27 mouse cellular contexts compared by ENCODE assay signal in genomic region chr3:118511969-118512368, GRCm38 (mm10). TPM values are rescaled to one million over a fixed set of nuclear protein-coding genes. Genes with fewer than 3 reads are reported as not detected.
DNase-seq lines count a peak whose midpoint lies in the region; ATAC-seq and TF ChIP-seq lines count a peak whose summit lies in the region.
"Had no signal": no experiment of that assay in that cellular context is flagged by ENCODE, and none has a peak within 500 bp of the region (broad histone marks: within the 10 kb centered on the region; RNA-seq: fewer than 3 reads in every experiment).

No protein-coding gene starts in this region.

- H3K9ac ChIP-seq in hindbrain, embryonic 11.5 days (ENCODE audit: low read depth, low read length): no peak overlapping the region
- H3K9ac ChIP-seq in hindbrain, postnatal 0 days (replicated peaks; ENCODE audit: low read length): no peak overlapping the region
- H3K9ac ChIP-seq in forebrain, embryonic 14.5 days (ENCODE audit: low read length): no peak overlapping the region
- H3K9ac ChIP-seq: embryonic facial prominence, embryonic 15.5 days; heart, embryonic 15.5 days; hindbrain, embryonic 12.5 days; limb, embryonic 13.5 days; lung, embryonic 15.5 days; midbrain, embryonic 12.5 days; neural tube, embryonic 15.5 days had no signal

- no peak overlapping the region for H3K4me2 ChIP-seq in hindbrain, embryonic 11.5 days (replicated peaks; ENCODE audit: low read depth, low read length)
- H3K4me2 ChIP-seq in hindbrain, postnatal 0 days (ENCODE audit: low read depth, low read length): no peak overlapping the region
- no peak overlapping the region for H3K4me2 ChIP-seq in forebrain, embryonic 14.5 days (ENCODE audit: low read length)
- H3K4me2 ChIP-seq: embryonic facial prominence, embryonic 15.5 days; heart, embryonic 15.5 days; hindbrain, embryonic 12.5 days; limb, embryonic 13.5 days; liver, embryonic 11.5 days; lung, embryonic 15.5 days; midbrain, embryonic 12.5 days; neural tube, embryonic 15.5 days had no signal

- peak; percentile 45 to 68 for DNase-seq in cerebellum, postnatal 14 days
- no peak for DNase-seq in cerebellum, adult 18-20 months
- DNase-seq in hindbrain, embryonic 11.5 days (ENCODE audit: low spot score): peak; percentile 3
- no peak for DNase-seq in hindbrain, postnatal 0 days (ENCODE audit: low spot score)
- peak; percentile 37 for DNase-seq in forebrain, embryonic 14.5 days (ENCODE audit: low spot score)
- no peak for DNase-seq in kidney, adult 11 months
- DNase-seq: adrenal gland, postnatal 36 days; gastrocnemius, postnatal 25 days; heart, adult 11 months; kidney, adult 9 months; kidney, postnatal 10 days; layer of hippocampus, adult 9-11 months; retina, postnatal 1 day; right cerebral cortex, postnatal 14 days; thymus, postnatal 4 days had no signal

- H3K36me3 ChIP-seq in hindbrain, embryonic 11.5 days (ENCODE audit: control insufficient read depth, insufficient read depth, low read length): no peaks in the 10 kb centered on the region
- no peaks in the 10 kb centered on the region for H3K36me3 ChIP-seq in hindbrain, postnatal 0 days (ENCODE audit: insufficient read depth, low read length)
- no peaks in the 10 kb centered on the region for H3K36me3 ChIP-seq in C2C12 (ENCODE audit: control insufficient read depth, insufficient read depth)
- H3K36me3 ChIP-seq in forebrain, embryonic 14.5 days (ENCODE audit: control insufficient read depth, insufficient read depth, low read length): peaks cover 3% of the 10 kb centered on the region; the same call in 1 of the 2 replicates
- H3K36me3 ChIP-seq: embryonic facial prominence, embryonic 15.5 days; heart, embryonic 10.5 days; heart, embryonic 15.5 days; hindbrain, embryonic 12.5 days; limb, embryonic 13.5 days; lung, embryonic 15.5 days; midbrain, embryonic 12.5 days; neural tube, embryonic 15.5 days had no signal

- no peak overlapping the region for H3ac ChIP-seq in C2C12 (ENCODE audit: control insufficient read depth, insufficient read length, low read depth)

- TF ChIP-seq CTCF in hindbrain, postnatal 0 days (IDR thresholded peaks at IDR 0.05; ENCODE audit: low read depth): no peak
- no peak for TF ChIP-seq CTCF in C2C12 (IDR thresholded peaks at IDR 0.05; ENCODE audit: control insufficient read depth, insufficient read depth, insufficient read length)

- no peaks in the 10 kb centered on the region for H3K9me3 ChIP-seq in hindbrain, embryonic 11.5 days (ENCODE audit: control insufficient read depth, low read length)
- H3K9me3 ChIP-seq in hindbrain, postnatal 0 days (ENCODE audit: low read length): no peaks in the 10 kb centered on the region
- no peaks in the 10 kb centered on the region for H3K9me3 ChIP-seq in forebrain, embryonic 14.5 days (replicated peaks; ENCODE audit: control insufficient read depth, low read length)
- H3K9me3 ChIP-seq: embryonic facial prominence, embryonic 15.5 days; heart, embryonic 10.5 days; heart, embryonic 15.5 days; hindbrain, embryonic 12.5 days; limb, embryonic 13.5 days; lung, embryonic 15.5 days; midbrain, embryonic 12.5 days; neural tube, embryonic 15.5 days had no signal

- no peak for ATAC-seq in hindbrain, embryonic 11.5 days (ENCODE audit: low FRiP score)
- no peak for ATAC-seq in hindbrain, postnatal 0 days
- ATAC-seq in forebrain, embryonic 14.5 days: peak; percentile 33; the same call in 1 of the 2 replicates
- ATAC-seq: intestine, embryonic 16.5 days had no signal

- H3K27ac ChIP-seq in hindbrain, embryonic 11.5 days (ENCODE audit: low read depth, low read length): no peak overlapping the region
- no peak overlapping the region for H3K27ac ChIP-seq in hindbrain, postnatal 0 days
- no peak overlapping the region for H3K27ac ChIP-seq in forebrain, embryonic 14.5 days (ENCODE audit: low read depth, low read length)
- H3K27ac ChIP-seq: embryonic facial prominence, embryonic 15.5 days; heart, embryonic 10.5 days; heart, embryonic 15.5 days; hindbrain, embryonic 12.5 days; limb, embryonic 13.5 days; lung, embryonic 15.5 days; midbrain, embryonic 12.5 days; neural tube, embryonic 15.5 days had no signal

- H3K4me1 ChIP-seq in hindbrain, embryonic 11.5 days (replicated peaks; ENCODE audit: control insufficient read depth, insufficient read depth, low read length): no peaks in the 10 kb centered on the region
- peaks cover 3% of the 10 kb centered on the region; the same call in 1 of the 2 replicates for H3K4me1 ChIP-seq in hindbrain, postnatal 0 days (ENCODE audit: insufficient read depth, low read length)
- H3K4me1 ChIP-seq in forebrain, embryonic 14.5 days (ENCODE audit: control insufficient read depth, insufficient read depth, low read length): 0 out of 2 replicates have a peak, but pooled peaks cover 5% of the 10 kb centered on the region
- H3K4me1 ChIP-seq: embryonic facial prominence, embryonic 15.5 days; heart, embryonic 10.5 days; heart, embryonic 15.5 days; limb, embryonic 13.5 days; lung, embryonic 15.5 days had no signal

- H3K79me3 ChIP-seq in C2C12 (ENCODE audit: low read depth): no peaks in the 10 kb centered on the region

- H3K4me3 ChIP-seq in hindbrain, embryonic 11.5 days (ENCODE audit: low read depth, low read length): no peak overlapping the region
- no peak overlapping the region for H3K4me3 ChIP-seq in hindbrain, postnatal 0 days (ENCODE audit: low read length)
- no peak overlapping the region for H3K4me3 ChIP-seq in C2C12 (ENCODE audit: insufficient read depth, poor library complexity, severe bottlenecking)
- no peak overlapping the region for H3K4me3 ChIP-seq in forebrain, embryonic 14.5 days (ENCODE audit: low read depth, low read length)
- H3K4me3 ChIP-seq: embryonic facial prominence, embryonic 15.5 days; heart, embryonic 10.5 days; heart, embryonic 15.5 days; hindbrain, embryonic 12.5 days; limb, embryonic 13.5 days; lung, embryonic 15.5 days; midbrain, embryonic 12.5 days; neural tube, embryonic 15.5 days had no signal

- no peaks in the 10 kb centered on the region for H3K79me2 ChIP-seq in C2C12 (ENCODE audit: control insufficient read depth, insufficient read depth)

- no peaks in the 10 kb centered on the region for H3K27me3 ChIP-seq in hindbrain, embryonic 11.5 days (ENCODE audit: control insufficient read depth, insufficient read depth, low read length)
- no peaks in the 10 kb centered on the region for H3K27me3 ChIP-seq in hindbrain, postnatal 0 days (ENCODE audit: insufficient read depth, low read length)
- no peaks in the 10 kb centered on the region for H3K27me3 ChIP-seq in C2C12 (ENCODE audit: control insufficient read depth, insufficient read depth, insufficient read length)
- H3K27me3 ChIP-seq in forebrain, embryonic 14.5 days (replicated peaks; ENCODE audit: control insufficient read depth, insufficient read depth, low read length): no peaks in the 10 kb centered on the region
- H3K27me3 ChIP-seq: embryonic facial prominence, embryonic 15.5 days; heart, embryonic 15.5 days; hindbrain, embryonic 12.5 days; limb, embryonic 13.5 days; lung, embryonic 15.5 days; midbrain, embryonic 12.5 days; neural tube, embryonic 15.5 days had no signal

- 55% methylated on average over 7 of the region's 7 CpGs for WGBS in hindbrain, embryonic 11.5 days
- WGBS in hindbrain, postnatal 0 days: 40% methylated on average over 7 of the region's 7 CpGs
- WGBS in forebrain, embryonic 14.5 days: 48% methylated on average over 7 of the region's 7 CpGs

TF ChIP-seq in C2C12, 6 proteins besides CTCF, POLR2A, EP300 and RAD21:
- TF ChIP-seq MAX (IDR thresholded peaks at IDR 0.05) (no peak), MYOD1 (IDR thresholded peaks at IDR 0.05; ENCODE audit: control insufficient read depth, insufficient read length, low read depth) (peak; percentile 26)

RNA-seq across cellular contexts. Expression of gene Dpyd, which starts 50.0 kb away (rescaled TPM):
- 3.6 and 4.1 TPM in 2 replicates for polyA plus RNA-seq in hindbrain, embryonic 11.5 days (2014; fragmentation: Nextera tagmentation; extraction: Ambion mirVana)
- 1.9 and 3.7 TPM in 2 replicates for total RNA-seq in hindbrain, postnatal 0 days (2014; rRNA removed)
- 4.1 and 4.9 TPM in 2 replicates for polyA plus RNA-seq in hindbrain, postnatal 0 days (2015; fragmentation: Nextera tagmentation; extraction: Ambion mirVana)
- polyA plus RNA-seq in C2C12 (2012; fragmentation: generic; extraction: Trizol): 0.60 TPM
- 3.0 and 4.6 TPM in 2 replicates for polyA plus RNA-seq in forebrain, embryonic 14.5 days (2014; fragmentation: Nextera tagmentation; extraction: Ambion mirVana)
- total RNA-seq: megakaryocyte progenitor cell, adult 5-6 weeks had no signal

Comparison
In these comparisons a context has a peak if more than half of its experiments do, and no peak if none do; other contexts are left out.
1. DNase-seq: peak in cerebellum, postnatal 14 days (2 of 2), hindbrain, embryonic 11.5 days (single experiment) and forebrain, embryonic 14.5 days (single experiment); none in cerebellum, adult 18-20 months (0 of 2), hindbrain, postnatal 0 days (single experiment) and kidney, adult 11 months (single experiment).